Mouse (Mus musculus) liver, embryonic 15.5 days (tissue): ENCODE measurements around the gene Ninj2. TPM values are rescaled to one million over a fixed set of nuclear protein-coding genes. Genes with fewer than 3 reads are reported as not detected.

ENCODE experiments used
- ATAC-seq: fragments of 200-750 bp; cut with Nextera tagmentation; 2 replicates; pipeline ENCODE4 v1.8.0; 2017; ENCODE audit warnings: moderate number of reproducible peaks, mild to moderate bottlenecking, moderate library complexity; ENCODE audit not compliant: insufficient read depth
- H3K27ac ChIP-seq: fragments of 300-500 bp; sonication (generic); replicated peaks from 2 replicates; pipeline ENCODE4 v1.5.1; 2015; ENCODE audit warnings: mild to moderate bottlenecking, inconsistent platforms
- H3K27me3 ChIP-seq: fragments of 300-500 bp; sonication (generic); 2 replicates; pipeline ENCODE4 v1.6.1; 2015; ENCODE audit warnings: mild to moderate bottlenecking, inconsistent platforms
- H3K36me3 ChIP-seq: fragments of 300-500 bp; sonication (generic); replicated peaks from 2 replicates; pipeline ENCODE4 v1.6.1; 2015; ENCODE audit warnings: moderate library complexity, mild to moderate bottlenecking, inconsistent platforms
- H3K4me1 ChIP-seq: fragments of 300-500 bp; sonication (generic); replicated peaks from 2 replicates; pipeline ENCODE4 v1.6.1; 2015; ENCODE audit warnings: inconsistent platforms
- H3K4me2 ChIP-seq: fragments of 300-500 bp; sonication (generic); 2 replicates; pipeline ENCODE4 v1.6.1; 2015; ENCODE audit warnings: moderate library complexity, mild to moderate bottlenecking, inconsistent platforms
- H3K4me3 ChIP-seq: fragments of 300-500 bp; sonication (generic); replicated peaks from 2 replicates; pipeline ENCODE4 v1.5.1; 2015; ENCODE audit warnings: mild to moderate bottlenecking, inconsistent platforms
- H3K9ac ChIP-seq: fragments of 300-500 bp; sonication (generic); 2 replicates; pipeline ENCODE4 v1.6.1; 2015; ENCODE audit warnings: moderate library complexity, mild to moderate bottlenecking, inconsistent platforms
- H3K9me3 ChIP-seq: fragments of 300-500 bp; sonication (generic); replicated peaks from 2 replicates; pipeline ENCODE4 v1.6.1; 2016; ENCODE audit warnings: inconsistent platforms
- WGBS: fragments of 180-500 bp; shearing (Covaris S2); methylation state at CpG from one replicate; pipeline ENCODE4 v1.1.7; 2015; ENCODE audit warnings: mixed read lengths; ENCODE audit not compliant: insufficient replicate concordance; 5-methylcytosine and 5-hydroxymethylcytosine counted together
- polyA plus RNA-seq: library from polyadenylated mRNA; unstranded; fragments of >200 nt; fragmentation: Nextera tagmentation; extraction: Ambion mirVana; gene quantifications from 2 replicates; pipeline ENCODE4 v1.2.1, GENCODE M21; 2015

The Ninj2 gene
- polyA plus RNA-seq, 1 experiment from 2014 or later: 0.10 TPM

- no peak overlapping the region for H3K4me3 ChIP-seq
- H3K4me2 ChIP-seq: no peak overlapping the region
- WGBS: 53% methylated on average over 9 of the region's 9 CpGs
- no peaks in the 10 kb centered on the region for H3K27me3 ChIP-seq
- no peaks in the 10 kb centered on the region for H3K9me3 ChIP-seq
- H3K27ac ChIP-seq: no peak overlapping the region
- H3K36me3 ChIP-seq: no peaks in the 10 kb centered on the region
- no peak overlapping the region for H3K9ac ChIP-seq
- no peaks in the 10 kb centered on the region for H3K4me1 ChIP-seq
- no peak for ATAC-seq
These were observed 1.1 kb downstream of the Ninj2 start for GRCm38 (mm10) chr6:120094091-120094776.

- H3K4me2 ChIP-seq: no peak overlapping the region
- no peaks in the 10 kb centered on the region for H3K27me3 ChIP-seq
- H3K4me3 ChIP-seq: no peak overlapping the region
- H3K4me1 ChIP-seq: no peaks in the 10 kb centered on the region
- H3K9ac ChIP-seq: no peak overlapping the region
- no peaks in the 10 kb centered on the region for H3K9me3 ChIP-seq
- WGBS: 39% methylated on average over 5 of the region's 5 CpGs
- no peak for ATAC-seq
- H3K27ac ChIP-seq: no peak overlapping the region
- no peaks in the 10 kb centered on the region for H3K36me3 ChIP-seq
These were observed 1.9 kb downstream of the Ninj2 start for GRCm38 (mm10) chr6:120095096-120095495.

GRCm38 (mm10) chr6:120095501-120095900 is 2.4 kb downstream of the Ninj2 start:
- Histone ChIP-seq H3K27ac (no peak overlapping the region), H3K9ac (no peak overlapping the region), H3K4me2 (no peak overlapping the region), H3K4me1 (no peaks in the 10 kb centered on the region), H3K36me3 (no peaks in the 10 kb centered on the region), H3K9me3 (no peaks in the 10 kb centered on the region), H3K27me3 (no peaks in the 10 kb centered on the region), H3K4me3 (no peak overlapping the region)
- no peak for ATAC-seq
- 74% methylated on average over 1 of the region's 1 CpGs for WGBS

GRCm38 (mm10) chr6:120099392-120099791 is 6.2 kb downstream of the Ninj2 start:
- WGBS: 71% methylated on average over 5 of the region's 5 CpGs
- no peaks in the 10 kb centered on the region for H3K36me3 ChIP-seq
- no peak overlapping the region for H3K27ac ChIP-seq
- ATAC-seq: no peak
- H3K9ac ChIP-seq: no peak overlapping the region
- no peak overlapping the region for H3K4me2 ChIP-seq
- no peaks in the 10 kb centered on the region for H3K9me3 ChIP-seq
- peaks cover 5% of the 10 kb centered on the region; the same call in 1 of the 2 replicates for H3K4me1 ChIP-seq
- no peaks in the 10 kb centered on the region; the same call in 1 of the 2 replicates for H3K27me3 ChIP-seq
- no peak overlapping the region for H3K4me3 ChIP-seq

- 68% methylated on average over 12 of the region's 12 CpGs for WGBS
- H3K4me2 ChIP-seq: no peak overlapping the region
- no peak overlapping the region for H3K4me3 ChIP-seq
- H3K27ac ChIP-seq: no peak overlapping the region
- no peaks in the 10 kb centered on the region; the same call in 1 of the 2 replicates for H3K27me3 ChIP-seq
- no peaks in the 10 kb centered on the region for H3K36me3 ChIP-seq
- H3K9me3 ChIP-seq: no peaks in the 10 kb centered on the region
- no peak for ATAC-seq
- no peak overlapping the region for H3K9ac ChIP-seq
- H3K4me1 ChIP-seq: peaks cover 5% of the 10 kb centered on the region; the same call in 1 of the 2 replicates
These were observed 8.1 kb downstream of the Ninj2 start for GRCm38 (mm10) chr6:120101221-120101620.

GRCm38 (mm10) chr6:120101996-120102395 is 8.8 kb downstream of the Ninj2 start:
- Histone ChIP-seq H3K4me3 (no peak overlapping the region), H3K36me3 (no peaks in the 10 kb centered on the region), H3K4me2 (no peak overlapping the region), H3K9me3 (no peaks in the 10 kb centered on the region), H3K27me3 (no peaks in the 10 kb centered on the region; the same call in 1 of the 2 replicates), H3K27ac (no peak overlapping the region), H3K4me1 (peaks cover 5% of the 10 kb centered on the region; the same call in 1 of the 2 replicates), H3K9ac (no peak overlapping the region)
- WGBS: 32% methylated on average over 6 of the region's 6 CpGs
- no peak for ATAC-seq

- Histone ChIP-seq H3K4me1 (peaks cover 5% of the 10 kb centered on the region; the same call in 1 of the 2 replicates), H3K36me3 (no peaks in the 10 kb centered on the region), H3K4me2 (no peak overlapping the region), H3K9me3 (no peaks in the 10 kb centered on the region), H3K4me3 (no peak overlapping the region), H3K9ac (no peak overlapping the region), H3K27ac (no peak overlapping the region), H3K27me3 (no peaks in the 10 kb centered on the region; the same call in 1 of the 2 replicates)
- ATAC-seq: no peak
- 16% methylated on average over 1 of the region's 1 CpGs for WGBS
These were observed 10.0 kb downstream of the Ninj2 start for GRCm38 (mm10) chr6:120103104-120103503.

- ATAC-seq: no peak
- peaks cover 5% of the 10 kb centered on the region; the same call in 1 of the 2 replicates for H3K4me1 ChIP-seq
- H3K27ac ChIP-seq: no peak overlapping the region
- H3K36me3 ChIP-seq: no peaks in the 10 kb centered on the region
- no peak overlapping the region for H3K4me3 ChIP-seq
- no peaks in the 10 kb centered on the region; the same call in 1 of the 2 replicates for H3K27me3 ChIP-seq
- H3K9ac ChIP-seq: no peak overlapping the region
- H3K4me2 ChIP-seq: no peak overlapping the region
- H3K9me3 ChIP-seq: no peaks in the 10 kb centered on the region
These were observed 11.9 kb downstream of the Ninj2 start for GRCm38 (mm10) chr6:120105055-120105454.

- ATAC-seq: no peak
- Histone ChIP-seq H3K4me1 (peaks cover 14% of the 10 kb centered on the region), H3K9me3 (no peaks in the 10 kb centered on the region), H3K9ac (no peak overlapping the region), H3K4me3 (no peak overlapping the region), H3K27me3 (no peaks in the 10 kb centered on the region), H3K4me2 (no peak overlapping the region), H3K36me3 (no peaks in the 10 kb centered on the region), H3K27ac (no peak overlapping the region)
- 63% methylated on average over 5 of the region's 5 CpGs for WGBS
These were observed 14.4 kb downstream of the Ninj2 start for GRCm38 (mm10) chr6:120107586-120107985.

GRCm38 (mm10) chr6:120108061-120108460 is 14.9 kb downstream of the Ninj2 start:
- ATAC-seq: no peak
- Histone ChIP-seq H3K4me1 (peaks cover 13% of the 10 kb centered on the region), H3K27me3 (no peaks in the 10 kb centered on the region), H3K4me2 (no peak overlapping the region), H3K9ac (no peak overlapping the region), H3K9me3 (no peaks in the 10 kb centered on the region), H3K36me3 (no peaks in the 10 kb centered on the region), H3K27ac (no peak overlapping the region), H3K4me3 (no peak overlapping the region)
- 61% methylated on average over 6 of the region's 6 CpGs for WGBS

- Histone ChIP-seq H3K4me1 (peaks cover 10% of the 10 kb centered on the region), H3K27me3 (no peaks in the 10 kb centered on the region), H3K9ac (no peak overlapping the region), H3K27ac (no peak overlapping the region), H3K9me3 (no peaks in the 10 kb centered on the region), H3K4me2 (no peak overlapping the region), H3K36me3 (no peaks in the 10 kb centered on the region), H3K4me3 (no peak overlapping the region)
- WGBS: 46% methylated on average over 7 of the region's 7 CpGs
- ATAC-seq: peak; percentile 20; the same call in 1 of the 2 replicates
These were observed 16.0 kb downstream of the Ninj2 start for GRCm38 (mm10) chr6:120109173-120109572.

GRCm38 (mm10) chr6:120109932-120110331 is 16.8 kb downstream of the Ninj2 start:
- H3K36me3 ChIP-seq: no peaks in the 10 kb centered on the region
- H3K4me3 ChIP-seq: no peak overlapping the region
- WGBS: 53% methylated on average over 5 of the region's 5 CpGs
- ATAC-seq: no peak
- no peaks in the 10 kb centered on the region for H3K9me3 ChIP-seq
- H3K27me3 ChIP-seq: no peaks in the 10 kb centered on the region
- no peak overlapping the region for H3K9ac ChIP-seq
- H3K4me1 ChIP-seq: peaks cover 10% of the 10 kb centered on the region
- no peak overlapping the region for H3K4me2 ChIP-seq
- no peak overlapping the region for H3K27ac ChIP-seq
